Mouse (Mus musculus) neutrophil, adult 83 days (primary cell): ENCODE data around the gene Iqce. TPM values are rescaled to one million over a fixed set of nuclear protein-coding genes. Genes with fewer than 3 reads are reported as not detected.

Experiments
- total RNA-seq, 2 experiments: library from RNA; stranded (reverse); gene quantifications; one replicate each; pipeline ENCODE4 v1.2.4; 2023

Gene Iqce
- total RNA-seq = 10 to 100 TPM in 1 of 2 experiments, 1 to 10 TPM in 1; 9.9 to 15.5 TPM

DNA sequence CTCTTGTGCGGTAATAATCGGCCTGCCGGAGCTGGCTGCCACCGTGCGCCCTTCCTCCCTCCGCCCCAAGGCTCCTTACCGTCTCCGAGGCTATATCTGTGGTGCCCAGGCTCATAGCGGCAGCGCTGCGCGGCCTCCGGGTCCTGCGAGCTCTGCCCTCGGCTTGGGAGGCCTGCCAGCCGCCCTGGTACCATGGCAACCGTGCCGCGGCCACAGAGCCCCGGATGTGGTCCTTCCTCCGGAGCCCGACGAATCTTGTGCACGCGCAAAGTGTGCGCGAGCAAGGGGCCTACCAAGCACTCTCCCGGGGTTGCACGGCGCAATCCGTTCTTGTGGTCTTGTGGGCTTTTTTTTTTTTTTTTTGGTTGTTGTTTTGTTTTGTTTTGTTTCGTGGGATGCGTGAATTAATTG lies at the start of gene Iqce:
TSS of gene Iqce (minus strand) at position 276 of the 411 bp plus-strand sequence.

DNA sequence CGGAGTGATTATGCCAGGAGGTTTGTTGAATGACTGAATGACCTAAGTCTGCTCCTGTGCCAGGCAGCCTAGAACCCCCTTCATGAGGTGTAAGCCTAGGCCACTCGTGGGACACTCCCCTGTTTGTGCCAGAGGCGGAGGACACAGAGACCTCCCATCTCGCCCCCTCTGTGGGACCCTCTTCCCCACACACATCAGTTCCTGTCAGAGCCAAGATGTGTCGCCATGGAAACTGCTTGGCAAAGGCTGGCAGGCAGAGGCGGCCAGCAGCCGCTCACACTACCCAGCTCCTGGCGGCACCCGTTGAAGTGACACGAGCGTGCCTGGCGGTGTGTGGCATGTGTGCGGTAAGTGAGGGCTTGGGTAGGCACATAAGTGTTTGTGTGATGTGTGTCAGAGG lies 21.6 kb upstream of the Iqce start, which contains the start of gene Amz1:
TSS of gene Amz1 (plus strand) at position 306 of the 400 bp plus-strand sequence.

DNA sequence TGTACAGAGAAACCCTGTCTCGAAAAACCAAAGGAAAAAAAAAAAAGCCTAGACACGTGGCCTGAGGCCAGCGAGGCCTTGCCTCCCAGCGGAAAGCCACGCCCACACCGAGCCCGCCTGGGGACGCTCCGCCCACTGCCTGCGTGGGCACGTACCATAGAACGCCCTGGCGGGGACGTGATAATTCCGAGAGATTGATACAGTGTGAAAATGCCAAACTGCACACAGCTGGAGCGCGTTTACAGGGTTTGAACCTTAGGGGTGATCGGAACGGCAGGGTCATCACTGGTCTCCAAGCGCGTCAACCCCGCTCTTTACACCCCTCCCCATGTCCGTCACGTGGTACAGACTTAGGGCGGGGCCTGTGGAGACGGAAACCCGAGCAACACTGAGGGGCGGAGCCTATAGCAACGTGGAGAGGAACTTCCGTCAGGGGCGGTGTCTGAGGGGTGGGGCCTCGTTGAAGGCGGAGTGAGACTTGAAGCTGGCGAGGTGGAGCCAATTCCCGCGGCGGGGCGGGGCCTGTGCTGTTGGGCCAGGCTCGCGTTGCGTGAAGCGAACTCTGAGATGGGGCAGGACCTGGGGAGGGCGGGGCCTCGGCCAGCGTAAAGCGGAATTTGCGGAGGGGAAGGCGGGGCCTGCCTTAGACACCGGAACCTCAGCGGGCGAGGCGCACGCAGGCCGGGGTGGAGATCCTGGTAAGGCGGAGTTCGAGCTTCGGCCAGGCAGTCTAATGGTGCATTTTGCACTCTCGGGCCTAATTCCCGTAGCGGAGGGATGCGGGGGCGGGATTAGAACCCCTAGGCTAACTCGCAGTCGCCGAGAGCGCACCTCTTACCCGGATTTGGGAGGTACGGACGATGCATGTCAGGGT lies 2.4 kb upstream of the Iqce start, which contains the start of gene Brat1:
TSS of gene Brat1 (plus strand) at position 634 of the 874 bp plus-strand sequence.

DNA sequence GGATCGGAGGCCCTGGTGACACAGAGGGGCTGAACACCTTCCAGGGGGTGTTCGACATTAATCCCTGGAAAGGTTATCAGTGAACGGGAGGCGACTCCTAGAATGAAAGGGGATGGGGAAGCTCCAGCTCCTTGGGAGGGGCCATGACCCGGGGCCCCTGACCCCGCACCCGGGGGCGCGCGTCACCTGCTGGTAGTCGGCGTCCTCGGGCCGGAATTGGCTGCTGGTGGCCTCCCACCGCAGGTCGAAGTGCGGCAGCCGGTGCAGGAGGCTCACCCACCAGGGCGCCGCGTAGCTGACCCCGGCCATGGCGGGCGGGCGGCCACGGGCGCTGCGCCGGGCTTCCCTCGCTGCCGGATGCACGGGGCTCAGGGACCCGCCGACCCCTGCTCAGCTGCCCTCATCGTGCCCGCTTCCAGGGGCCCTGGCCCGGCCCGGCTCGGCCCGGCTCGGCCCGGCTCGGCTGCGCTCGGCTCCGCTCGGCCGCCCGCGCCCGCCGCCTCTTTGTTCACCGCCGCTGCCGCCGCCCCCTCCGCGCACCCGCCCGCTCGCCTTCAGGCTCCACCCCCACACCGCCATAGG lies 53.6 kb downstream of the Iqce start, which contains the start of gene Ttyh3:
TSS of gene Ttyh3 (minus strand) at position 513 of the 582 bp plus-strand sequence.

Other genes starting within 250 kb of the Iqce start
- gene Chst12, start 196.8 kb downstream of the Iqce start, total RNA-seq = 100 to 1,000 TPM; 118 to 121 TPM
- gene Grifin, start 137.3 kb downstream of the Iqce start, total RNA-seq = under 1 TPM in 1 of 2 experiments, not detected in 1; 0.61 TPM
- gene Lfng, start 95.1 kb downstream of the Iqce start, total RNA-seq = 10 to 100 TPM; 32.3 to 39.6 TPM
- gene Ttyh3, start 53.3 kb downstream of the Iqce start, total RNA-seq = 10 to 100 TPM; 88.4 to 92.5 TPM
- gene Brat1, start 2.6 kb upstream of the Iqce start, total RNA-seq = 10 to 100 TPM; 15.7 to 16.0 TPM
- 1 to 10 TPM; 3.5 to 4.2 TPM for gene Amz1, start 21.7 kb upstream of the Iqce start, total RNA-seq
- gene Gna12, start 128.1 kb upstream of the Iqce start, total RNA-seq = 10 to 100 TPM; 30.8 to 33.4 TPM